Comparison of ENCODE assay signal across 24 mouse cellular contexts in the genomic region with DNA sequence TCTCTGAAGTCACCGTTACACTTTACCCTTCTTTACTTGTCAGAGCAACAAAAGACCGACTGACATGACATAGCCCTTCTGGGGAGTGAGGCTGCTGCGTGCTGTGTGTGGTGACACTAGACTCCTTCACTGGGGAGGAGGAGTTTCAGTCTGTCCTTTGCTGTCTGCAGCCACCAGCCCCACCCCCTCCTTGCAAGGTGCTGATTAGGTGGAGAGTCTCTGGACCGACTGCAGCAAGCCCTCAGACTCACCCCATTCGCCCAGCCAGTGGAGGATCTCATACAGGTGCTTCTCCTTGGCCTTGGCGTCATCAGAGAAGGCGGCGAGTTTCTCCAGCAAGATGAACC. TPM values are rescaled to one million over a fixed set of nuclear protein-coding genes. Genes with fewer than 3 reads are reported as not detected.
DNase-seq lines count a peak whose midpoint lies in the region; ATAC-seq and TF ChIP-seq lines count a peak whose summit lies in the region.
"Had no signal": no experiment of that assay in that cellular context is flagged by ENCODE, and none has a peak within 500 bp of the region (broad histone marks: within the 10 kb centered on the region; RNA-seq: fewer than 3 reads in every experiment).

No protein-coding gene starts in this region.

- no peak overlapping the region for H3K4me2 ChIP-seq in kidney, embryonic 15.5 days
- H3K4me2 ChIP-seq in intestine, embryonic 16.5 days (ENCODE audit: low read depth, low read length), result peak overlapping the region; percentile 9; the same call in 1 of the 2 replicates
- 0 out of 2 replicates have a peak overlapping the region, but pooled peaks have one; percentile 18 for H3K4me2 ChIP-seq in liver, embryonic 16.5 days (ENCODE audit: low read depth, low read length)
- no peak overlapping the region for H3K4me2 ChIP-seq in stomach, postnatal 0 days (replicated peaks; ENCODE audit: low read depth)
- H3K4me2 ChIP-seq in midbrain, postnatal 0 days (ENCODE audit: low read depth, low read length, poor library complexity, severe bottlenecking), result no peak overlapping the region
- H3K4me2 ChIP-seq: embryonic facial prominence, embryonic 12.5 days had no signal

- no peak for TF ChIP-seq CTCF in stomach, postnatal 0 days (IDR thresholded peaks at IDR 0.05; ENCODE audit: low read depth)
- no peak for TF ChIP-seq CTCF in midbrain, postnatal 0 days (IDR thresholded peaks at IDR 0.05)

- no peaks in the 10 kb centered on the region for H3K27me3 ChIP-seq in kidney, embryonic 15.5 days
- H3K27me3 ChIP-seq in intestine, embryonic 16.5 days (replicated peaks; ENCODE audit: control insufficient read depth, insufficient read depth, low read length), result no peaks in the 10 kb centered on the region
- H3K27me3 ChIP-seq in liver, embryonic 16.5 days (ENCODE audit: control insufficient read depth, insufficient read depth, low read depth, low read length), result no peaks in the 10 kb centered on the region
- no peaks in the 10 kb centered on the region for H3K27me3 ChIP-seq in stomach, postnatal 0 days (ENCODE audit: control insufficient read depth, insufficient read depth, low read length)
- no peaks in the 10 kb centered on the region for H3K27me3 ChIP-seq in midbrain, postnatal 0 days (ENCODE audit: insufficient read depth, low read length)
- H3K27me3 ChIP-seq: embryonic facial prominence, embryonic 12.5 days had no signal

- H3K4me3 ChIP-seq in kidney, embryonic 15.5 days (replicated peaks), result no peak overlapping the region
- no peak overlapping the region for H3K4me3 ChIP-seq in intestine, embryonic 16.5 days (ENCODE audit: low read length)
- no peak overlapping the region for H3K4me3 ChIP-seq in liver, embryonic 16.5 days (ENCODE audit: low read depth, low read length)
- no peak overlapping the region for H3K4me3 ChIP-seq in stomach, postnatal 0 days (ENCODE audit: low read depth, low read length)
- no peak overlapping the region for H3K4me3 ChIP-seq in midbrain, postnatal 0 days (ENCODE audit: low read depth, low read length)
- H3K4me3 ChIP-seq: embryonic facial prominence, embryonic 12.5 days; layer of hippocampus, adult 2 months had no signal

- no peak for TF ChIP-seq EP300 in stomach, postnatal 0 days (optimal IDR thresholded peaks at IDR 0.05)

- no peaks in the 10 kb centered on the region for H3K36me3 ChIP-seq in kidney, embryonic 15.5 days
- no peaks in the 10 kb centered on the region for H3K36me3 ChIP-seq in intestine, embryonic 16.5 days (ENCODE audit: control insufficient read depth, insufficient read depth, low read length)
- no peaks in the 10 kb centered on the region for H3K36me3 ChIP-seq in liver, embryonic 16.5 days (ENCODE audit: control insufficient read depth, insufficient read depth)
- H3K36me3 ChIP-seq in stomach, postnatal 0 days (ENCODE audit: control insufficient read depth, insufficient read depth, low read length), result no peaks in the 10 kb centered on the region
- H3K36me3 ChIP-seq in midbrain, postnatal 0 days (ENCODE audit: insufficient read depth, low read length), result no peaks in the 10 kb centered on the region
- H3K36me3 ChIP-seq: embryonic facial prominence, embryonic 12.5 days; G1E had no signal

- H3K4me1 ChIP-seq in kidney, embryonic 15.5 days, result peaks cover 12% of the 10 kb centered on the region; the same call in 1 of the 2 replicates
- peaks cover 6% of the 10 kb centered on the region; the same call in 1 of the 2 replicates for H3K4me1 ChIP-seq in intestine, embryonic 16.5 days (ENCODE audit: control insufficient read depth, insufficient read depth, low read length)
- H3K4me1 ChIP-seq in liver, embryonic 16.5 days (ENCODE audit: control insufficient read depth, low read depth, low read length), result peaks cover 15% of the 10 kb centered on the region
- H3K4me1 ChIP-seq in stomach, postnatal 0 days (replicated peaks; ENCODE audit: control insufficient read depth, insufficient read depth), result no peaks in the 10 kb centered on the region
- no peaks in the 10 kb centered on the region for H3K4me1 ChIP-seq in midbrain, postnatal 0 days (ENCODE audit: insufficient read depth, low read length)
- H3K4me1 ChIP-seq: embryonic facial prominence, embryonic 12.5 days had no signal

- 0 out of 2 replicates have a peak, but pooled peaks have one; percentile 26 for ATAC-seq in kidney, embryonic 15.5 days (replicated peaks; ENCODE audit: low FRiP score)
- peak; percentile 51 for ATAC-seq in intestine, embryonic 16.5 days
- ATAC-seq in liver, embryonic 16.5 days (ENCODE audit: low read depth), result peak; percentile 66
- no peak; the same call in 1 of the 2 replicates for ATAC-seq in stomach, postnatal 0 days (ENCODE audit: low FRiP score, low TSS enrichment)
- ATAC-seq in midbrain, postnatal 0 days (ENCODE audit: low FRiP score), result no peak
- ATAC-seq: forebrain, postnatal 0 days; hindbrain, embryonic 16.5 days; midbrain, embryonic 16.5 days had no signal

- H3K9me3 ChIP-seq in kidney, embryonic 15.5 days (replicated peaks), result no peaks in the 10 kb centered on the region
- no peaks in the 10 kb centered on the region for H3K9me3 ChIP-seq in intestine, embryonic 16.5 days (ENCODE audit: control insufficient read depth, low read length)
- H3K9me3 ChIP-seq in liver, embryonic 16.5 days (replicated peaks; ENCODE audit: control insufficient read depth, low read length), result no peaks in the 10 kb centered on the region
- H3K9me3 ChIP-seq in stomach, postnatal 0 days (ENCODE audit: control insufficient read depth, low read length), result no peaks in the 10 kb centered on the region
- no peaks in the 10 kb centered on the region for H3K9me3 ChIP-seq in midbrain, postnatal 0 days (ENCODE audit: low read length)
- H3K9me3 ChIP-seq: embryonic facial prominence, embryonic 12.5 days; G1E had no signal

- H3K9ac ChIP-seq in kidney, embryonic 15.5 days, result no peak overlapping the region
- no peak overlapping the region for H3K9ac ChIP-seq in intestine, embryonic 16.5 days (ENCODE audit: low read depth, low read length)
- no peak overlapping the region for H3K9ac ChIP-seq in liver, embryonic 16.5 days (ENCODE audit: low read depth, low read length)
- no peak overlapping the region for H3K9ac ChIP-seq in stomach, postnatal 0 days (ENCODE audit: low read length)
- H3K9ac ChIP-seq in midbrain, postnatal 0 days (replicated peaks; ENCODE audit: low read length, poor library complexity, severe bottlenecking), result no peak overlapping the region
- H3K9ac ChIP-seq: embryonic facial prominence, embryonic 12.5 days; forebrain, postnatal 0 days had no signal

- WGBS in kidney, embryonic 15.5 days, result 53% methylated on average over 8 of the region's 8 CpGs
- 54% methylated on average over 8 of the region's 8 CpGs for WGBS in intestine, embryonic 16.5 days
- WGBS in liver, embryonic 16.5 days (ENCODE audit: insufficient replicate concordance), result 38% methylated on average over 8 of the region's 8 CpGs
- 51% methylated on average over 8 of the region's 8 CpGs for WGBS in stomach, postnatal 0 days
- 62% methylated on average over 8 of the region's 8 CpGs for WGBS in midbrain, postnatal 0 days

- DNase-seq in kidney, adult 11 months, result no peak
- peak; percentile 60 for DNase-seq in ZHBTc4 (ENCODE audit: low read depth, low spot score)
- DNase-seq in stomach, postnatal 0 days (ENCODE audit: low spot score), result no peak
- no peak for DNase-seq in ovary, postnatal 10 days (ENCODE audit: low spot score)
- DNase-seq in midbrain, postnatal 0 days (ENCODE audit: low spot score), result no peak
- DNase-seq: adrenal gland, adult 8-10 months; cerebellum, adult 11 months; forebrain, postnatal 0 days; heart, postnatal 4 days; left cerebral cortex, postnatal 4 days; right cerebral cortex, postnatal 14 days; thymus, postnatal 25 days had no signal

- no peak overlapping the region for H3K27ac ChIP-seq in kidney, embryonic 15.5 days
- H3K27ac ChIP-seq in intestine, embryonic 16.5 days (ENCODE audit: low read length), result peak overlapping the region; percentile 54
- H3K27ac ChIP-seq in liver, embryonic 16.5 days (ENCODE audit: low read length), result no peak overlapping the region
- H3K27ac ChIP-seq in stomach, postnatal 0 days (replicated peaks), result no peak overlapping the region
- H3K27ac ChIP-seq in midbrain, postnatal 0 days (ENCODE audit: low read depth, low read length), result no peak overlapping the region
- H3K27ac ChIP-seq: embryonic facial prominence, embryonic 12.5 days; kidney, postnatal 0 days; layer of hippocampus, adult 2 months had no signal

RNA-seq across cellular contexts. Expression of gene Prpf40b, which starts 9.7 kb away (rescaled TPM):
- polyA plus RNA-seq in kidney, embryonic 15.5 days (2015; fragmentation: Nextera tagmentation; extraction: Ambion mirVana), result 56.4 and 66.5 TPM in 2 replicates
- polyA plus RNA-seq in intestine, embryonic 16.5 days (2015; fragmentation: Nextera tagmentation; extraction: Ambion mirVana), result 29.8 and 34.8 TPM in 2 replicates
- polyA plus RNA-seq in liver, embryonic 16.5 days (2015; fragmentation: Nextera tagmentation; extraction: Ambion mirVana), result 6.5 and 8.0 TPM in 2 replicates
- 16.1 and 18.3 TPM in 2 replicates for polyA plus RNA-seq in stomach, postnatal 0 days (2015; fragmentation: Nextera tagmentation; extraction: Ambion mirVana)
- total RNA-seq in midbrain, postnatal 0 days (2014; rRNA removed), result 95.5 and 97.9 TPM in 2 replicates
- polyA plus RNA-seq in midbrain, postnatal 0 days (2015; fragmentation: Nextera tagmentation; extraction: Ambion mirVana), result 99.6 and 107 TPM in 2 replicates

RNA-seq across cellular contexts. Expression of gene Fam186b, which starts 10.5 kb away (rescaled TPM):
- 0.21 and 0.43 TPM in 2 replicates for polyA plus RNA-seq in kidney, embryonic 15.5 days (2015; fragmentation: Nextera tagmentation; extraction: Ambion mirVana)
- 0.24 TPM in 1 of 2 replicates, not detected in the other for polyA plus RNA-seq in intestine, embryonic 16.5 days (2015; fragmentation: Nextera tagmentation; extraction: Ambion mirVana)
- 0.04 TPM in 1 of 2 replicates, not detected in the other for polyA plus RNA-seq in liver, embryonic 16.5 days (2015; fragmentation: Nextera tagmentation; extraction: Ambion mirVana)
- 0.28 TPM in 1 of 2 replicates, not detected in the other for polyA plus RNA-seq in stomach, postnatal 0 days (2015; fragmentation: Nextera tagmentation; extraction: Ambion mirVana)
- total RNA-seq in midbrain, postnatal 0 days (2014; rRNA removed), result 0.38 and 2.3 TPM in 2 replicates
- polyA plus RNA-seq in midbrain, postnatal 0 days (2015; fragmentation: Nextera tagmentation; extraction: Ambion mirVana), result 1.4 and 1.6 TPM in 2 replicates
- total RNA-seq: G1E; gastrocnemius, adult 18-20 months; granulocyte monocyte progenitor cell, adult 5-6 weeks had no signal
- polyA plus RNA-seq: G1E; neural tube, embryonic 11.5 days had no signal

RNA-seq across cellular contexts. Expression of gene Mcrs1, which starts 33.4 kb away (rescaled TPM):
- 149 and 172 TPM in 2 replicates for polyA plus RNA-seq in kidney, embryonic 15.5 days (2015; fragmentation: Nextera tagmentation; extraction: Ambion mirVana)
- 124 and 128 TPM in 2 replicates for polyA plus RNA-seq in intestine, embryonic 16.5 days (2015; fragmentation: Nextera tagmentation; extraction: Ambion mirVana)
- 35.8 and 38.4 TPM in 2 replicates for polyA plus RNA-seq in liver, embryonic 16.5 days (2015; fragmentation: Nextera tagmentation; extraction: Ambion mirVana)
- polyA plus RNA-seq in stomach, postnatal 0 days (2015; fragmentation: Nextera tagmentation; extraction: Ambion mirVana), result 64.2 and 66.4 TPM in 2 replicates
- total RNA-seq in midbrain, postnatal 0 days (2014; rRNA removed), result 223 and 225 TPM in 2 replicates
- 207 and 222 TPM in 2 replicates for polyA plus RNA-seq in midbrain, postnatal 0 days (2015; fragmentation: Nextera tagmentation; extraction: Ambion mirVana)

Comparison
In these comparisons a context has a peak if more than half of its experiments do, and no peak if none do; other contexts are left out.
1. ATAC-seq: peak in kidney, embryonic 15.5 days (single experiment), intestine, embryonic 16.5 days (single experiment) and liver, embryonic 16.5 days (single experiment); none in stomach, postnatal 0 days (single experiment) and midbrain, postnatal 0 days (single experiment).
2. H3K4me2 ChIP-seq: peak in intestine, embryonic 16.5 days (single experiment) and liver, embryonic 16.5 days (single experiment); none in kidney, embryonic 15.5 days (single experiment), stomach, postnatal 0 days (single experiment) and midbrain, postnatal 0 days (single experiment).